Mouse (Mus musculus): ENCODE measurements around the gene Senp6. TPM values are rescaled to one million over a fixed set of nuclear protein-coding genes. Genes with fewer than 3 reads are reported as not detected.
"Not testable (repeated sequence)": the region's sequence is repeated elsewhere in the genome, so short reads cannot be mapped to it uniquely, and the experiment has no call there.

Gene Senp6
- polyA plus RNA-seq, 1 experiment, result 66.5 TPM

DNA sequence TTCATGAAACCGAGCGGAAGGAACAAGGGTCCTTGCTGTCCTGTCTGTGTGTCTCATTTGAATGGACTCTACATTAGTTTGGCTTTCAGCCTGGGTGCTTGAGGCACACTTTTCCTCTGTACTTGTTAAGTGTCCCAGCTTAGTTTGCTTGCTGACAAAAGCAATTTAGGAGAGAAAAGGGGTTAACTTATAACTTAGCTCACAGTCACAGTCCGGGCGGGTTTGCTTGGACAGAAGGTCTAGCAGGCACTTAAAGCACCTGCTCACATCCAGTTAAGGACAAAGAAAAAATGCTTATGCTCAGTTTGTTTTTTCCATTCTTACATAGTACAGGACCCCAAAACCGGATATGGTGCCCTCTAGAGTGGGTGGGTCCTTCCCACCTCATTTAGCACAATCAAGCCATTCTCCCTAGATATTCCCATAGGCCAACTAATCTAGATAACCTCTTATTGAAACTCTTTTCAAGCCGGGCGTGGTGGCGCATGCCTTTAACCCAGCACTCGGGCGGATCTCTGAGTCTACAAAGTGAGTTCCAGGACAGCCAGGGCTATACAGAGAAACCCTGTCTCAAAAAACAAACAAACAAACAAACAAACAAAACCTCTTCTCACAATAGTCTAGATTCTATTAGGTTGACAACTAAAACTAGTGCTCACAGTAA is 17.9 kb downstream of the Senp6 start:
- peak; percentile 41 for DNase-seq (ENCODE audit: low read depth)
- no peak for TF ChIP-seq POLR2A (IDR thresholded peaks at IDR 0.05; ENCODE audit: borderline replicate concordance, extremely low read depth, insufficient read depth, insufficient read length, poor library complexity, severe bottlenecking)
- TF ChIP-seq CTCF (IDR thresholded peaks at IDR 0.05; ENCODE audit: borderline replicate concordance, extremely low read depth, insufficient read depth, insufficient read length), result no peak

DNA sequence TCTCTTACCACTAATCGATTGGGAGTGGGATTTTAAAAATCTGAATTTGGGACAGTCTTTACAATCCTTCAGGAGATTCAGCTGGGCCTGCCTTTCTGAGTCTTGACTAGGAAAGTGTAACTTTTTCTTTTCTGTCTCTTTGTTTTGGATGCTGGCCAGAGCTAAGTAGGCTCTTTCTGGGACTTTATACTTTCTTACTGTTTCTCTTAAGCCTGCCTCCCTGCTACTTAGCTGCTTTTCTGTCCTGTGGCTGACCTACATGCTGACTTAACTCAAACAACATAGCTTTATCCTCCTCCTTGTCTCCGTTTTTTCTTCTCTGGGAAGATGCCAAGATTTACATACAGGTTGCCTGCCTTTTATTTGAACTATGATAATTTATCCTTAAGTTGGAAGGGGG is 19.0 kb downstream of the Senp6 start:
- DNase-seq (ENCODE audit: low read depth), result peak; percentile 32
- TF ChIP-seq CTCF (IDR thresholded peaks at IDR 0.05; ENCODE audit: borderline replicate concordance, extremely low read depth, insufficient read depth, insufficient read length) (no peak), POLR2A (IDR thresholded peaks at IDR 0.05; ENCODE audit: borderline replicate concordance, extremely low read depth, insufficient read depth, insufficient read length, poor library complexity, severe bottlenecking) (no peak)

DNA sequence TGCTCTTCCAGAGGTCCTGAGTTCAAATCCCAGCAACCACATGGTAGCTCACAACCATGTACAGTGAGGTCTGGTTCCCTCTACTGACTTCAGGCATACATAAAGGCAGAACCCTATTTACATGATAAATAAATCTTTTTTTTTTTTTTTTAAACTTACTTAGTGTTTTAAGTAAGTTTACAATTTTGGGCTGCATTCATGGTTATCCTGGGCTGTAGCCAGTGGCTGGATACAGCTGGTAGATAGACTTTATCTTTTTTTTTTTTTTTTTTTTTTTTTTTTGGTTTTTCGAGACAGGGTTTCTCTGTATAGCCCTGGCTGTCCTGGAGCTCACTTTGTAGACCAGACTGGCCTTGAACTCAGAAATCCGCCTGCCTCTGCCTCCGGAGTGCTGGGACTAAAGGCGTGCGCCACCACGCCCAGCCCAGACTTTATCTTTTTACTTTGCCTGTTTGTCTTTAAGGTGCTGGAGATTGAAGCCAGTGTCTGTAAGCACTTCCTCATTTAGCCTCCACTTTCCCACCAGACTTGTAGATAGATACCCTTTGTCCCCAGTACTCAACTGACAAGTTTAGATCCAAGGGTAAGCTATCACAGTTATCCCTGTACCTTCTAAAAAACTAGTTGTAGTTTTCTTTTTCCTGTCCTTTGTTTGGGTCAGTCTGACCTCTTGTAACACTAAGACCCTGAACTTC is 19.7 kb downstream of the Senp6 start:
- not testable (repeated sequence) for DNase-seq (ENCODE audit: low read depth)

DNA sequence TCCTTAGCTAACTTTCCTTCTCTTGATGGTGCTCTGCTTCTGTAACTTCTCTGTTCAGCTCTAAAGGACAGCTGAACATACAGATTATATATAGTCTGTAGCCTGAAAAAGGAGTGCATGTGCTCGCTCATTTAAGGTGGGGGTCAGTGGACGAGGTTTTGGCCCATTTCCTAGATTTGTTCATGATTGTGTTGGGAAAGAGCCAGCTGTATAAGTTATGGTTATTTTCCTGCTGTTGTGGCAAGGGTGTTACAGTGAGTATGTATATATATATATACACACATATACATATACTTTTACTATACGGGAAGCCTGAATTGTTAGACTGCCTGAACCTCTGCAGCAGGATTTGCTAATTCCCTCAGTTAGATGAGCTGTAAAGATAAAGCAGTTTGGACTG is 22.7 kb downstream of the Senp6 start:
- DNase-seq (ENCODE audit: low read depth), result no peak
- TF ChIP-seq CTCF (IDR thresholded peaks at IDR 0.05; ENCODE audit: borderline replicate concordance, extremely low read depth, insufficient read depth, insufficient read length) (no peak), POLR2A (IDR thresholded peaks at IDR 0.05; ENCODE audit: borderline replicate concordance, extremely low read depth, insufficient read depth, insufficient read length, poor library complexity, severe bottlenecking) (no peak)

DNA sequence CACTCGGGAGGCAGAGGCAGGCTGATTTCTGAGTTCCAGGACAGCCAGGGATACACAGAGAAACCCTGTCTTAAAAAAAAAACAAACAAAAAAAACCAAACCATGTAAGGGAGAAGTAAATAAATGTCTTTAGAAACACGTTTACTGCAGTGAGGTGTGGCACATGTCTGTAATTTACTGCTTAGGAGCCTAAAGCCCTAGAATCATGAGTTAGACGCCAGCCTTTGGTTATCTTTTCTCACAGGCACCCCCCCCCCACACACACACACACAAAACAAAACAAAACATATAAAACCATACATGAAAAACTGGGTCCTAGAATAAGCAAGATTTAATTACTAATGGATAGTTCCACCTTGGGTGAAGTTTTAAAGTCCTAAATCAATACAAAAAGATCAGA is 29.6 kb downstream of the Senp6 start:
- DNase-seq (ENCODE audit: low read depth), result no peak
- TF ChIP-seq POLR2A (IDR thresholded peaks at IDR 0.05; ENCODE audit: borderline replicate concordance, extremely low read depth, insufficient read depth, insufficient read length, poor library complexity, severe bottlenecking) (no peak), CTCF (IDR thresholded peaks at IDR 0.05; ENCODE audit: borderline replicate concordance, extremely low read depth, insufficient read depth, insufficient read length) (no peak)

DNA sequence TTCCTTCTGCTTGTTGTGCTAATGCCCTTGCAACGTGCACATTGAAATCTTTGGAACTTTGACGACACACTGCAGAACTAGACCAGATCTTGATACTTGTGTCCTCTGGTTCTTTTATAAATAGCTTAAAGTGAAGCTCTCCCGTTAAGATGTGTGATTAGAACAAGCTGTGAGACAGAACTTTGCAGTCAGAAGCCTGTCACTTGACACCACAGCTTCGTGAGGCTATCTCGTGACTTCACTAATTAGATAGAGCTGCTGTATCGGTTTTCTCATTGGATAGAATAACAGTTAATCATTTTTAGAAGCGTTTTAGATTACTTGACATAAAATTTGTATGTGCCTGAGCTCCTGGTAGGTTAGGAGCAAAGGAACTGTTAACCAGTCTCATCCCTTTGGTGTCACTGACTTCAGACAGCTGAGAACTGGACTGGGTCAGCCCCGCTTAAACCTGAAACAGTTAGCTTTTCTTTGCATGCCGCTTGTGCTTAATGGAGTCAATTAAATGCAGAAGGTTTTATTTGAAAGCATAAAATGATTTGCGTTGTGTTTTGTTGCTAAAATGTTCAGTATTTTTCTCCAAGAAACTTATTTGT is 79.4 kb downstream of the Senp6 start:
- TF ChIP-seq POLR2A (IDR thresholded peaks at IDR 0.05; ENCODE audit: borderline replicate concordance, extremely low read depth, insufficient read depth, insufficient read length, poor library complexity, severe bottlenecking) (no peak), CTCF (IDR thresholded peaks at IDR 0.05; ENCODE audit: borderline replicate concordance, extremely low read depth, insufficient read depth, insufficient read length) (no peak)
- DNase-seq (ENCODE audit: low read depth), result no peak

DNA sequence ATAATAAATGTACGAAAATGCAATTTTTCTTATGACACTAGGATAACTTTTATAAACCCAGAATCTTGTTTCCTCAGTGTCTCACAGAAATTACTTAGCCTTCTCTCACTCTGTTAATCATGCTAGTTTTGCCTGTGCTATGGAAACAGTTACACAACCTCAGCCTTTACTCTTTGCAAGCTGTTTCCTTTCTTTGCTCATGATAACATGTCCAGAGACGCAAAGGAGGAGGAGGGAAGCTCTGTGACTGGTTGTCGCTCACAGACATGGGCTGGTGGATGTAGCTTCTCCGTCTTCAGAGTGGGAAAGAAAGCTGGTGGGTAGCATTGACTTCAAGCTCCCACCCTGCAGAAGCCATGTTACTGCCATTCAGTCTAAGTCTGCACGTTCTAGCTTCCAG is 82.9 kb downstream of the Senp6 start:
- DNase-seq (ENCODE audit: low read depth), result no peak
- TF ChIP-seq POLR2A (IDR thresholded peaks at IDR 0.05; ENCODE audit: borderline replicate concordance, extremely low read depth, insufficient read depth, insufficient read length, poor library complexity, severe bottlenecking) (no peak), CTCF (IDR thresholded peaks at IDR 0.05; ENCODE audit: borderline replicate concordance, extremely low read depth, insufficient read depth, insufficient read length) (no peak)

DNA sequence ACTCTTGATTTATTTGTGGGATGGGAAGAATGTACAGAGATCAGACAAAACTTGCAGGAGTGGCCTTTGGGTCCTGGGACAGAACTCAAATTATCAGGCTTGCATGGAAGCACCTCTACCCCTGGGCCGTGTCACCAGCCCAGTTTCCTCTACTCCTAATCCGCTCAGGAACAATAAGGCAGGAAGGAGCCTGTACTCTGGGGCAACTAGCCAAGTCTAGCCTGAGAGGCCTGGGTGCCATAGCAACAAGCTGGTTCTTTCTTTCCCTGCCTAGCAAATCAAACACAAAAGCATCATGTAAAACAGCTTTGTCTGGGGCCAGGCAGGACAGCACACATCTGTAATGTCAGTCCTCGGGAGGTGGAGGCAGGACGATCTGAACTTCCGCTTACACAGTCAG is 88.6 kb downstream of the Senp6 start:
- peak; percentile 94 for DNase-seq (ENCODE audit: low read depth)
- no peak for TF ChIP-seq POLR2A (IDR thresholded peaks at IDR 0.05; ENCODE audit: borderline replicate concordance, extremely low read depth, insufficient read depth, insufficient read length, poor library complexity, severe bottlenecking)
- TF ChIP-seq CTCF (IDR thresholded peaks at IDR 0.05; ENCODE audit: borderline replicate concordance, extremely low read depth, insufficient read depth, insufficient read length), result no peak

DNA sequence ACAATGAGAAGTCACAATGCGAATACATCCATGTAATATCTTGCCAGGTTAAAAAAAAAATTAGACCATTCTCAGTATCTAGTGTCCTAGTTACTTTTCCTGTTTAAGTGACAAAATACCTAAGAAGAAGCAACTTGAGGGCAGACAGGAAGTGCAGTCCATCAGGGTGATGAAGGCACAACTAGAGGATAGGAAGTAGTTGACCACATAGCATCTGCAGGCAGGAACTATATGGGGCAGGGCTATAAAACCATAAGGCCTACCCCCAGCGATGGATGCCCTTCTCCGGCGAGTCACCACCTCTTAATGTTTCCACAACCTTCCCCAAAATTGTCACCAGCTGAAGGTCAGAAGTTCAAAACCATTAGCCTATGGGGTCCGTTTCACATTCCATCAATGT is 90.1 kb downstream of the Senp6 start:
- no peak for DNase-seq (ENCODE audit: low read depth)
- TF ChIP-seq CTCF (IDR thresholded peaks at IDR 0.05; ENCODE audit: borderline replicate concordance, extremely low read depth, insufficient read depth, insufficient read length) (no peak), POLR2A (IDR thresholded peaks at IDR 0.05; ENCODE audit: borderline replicate concordance, extremely low read depth, insufficient read depth, insufficient read length, poor library complexity, severe bottlenecking) (no peak)

DNA sequence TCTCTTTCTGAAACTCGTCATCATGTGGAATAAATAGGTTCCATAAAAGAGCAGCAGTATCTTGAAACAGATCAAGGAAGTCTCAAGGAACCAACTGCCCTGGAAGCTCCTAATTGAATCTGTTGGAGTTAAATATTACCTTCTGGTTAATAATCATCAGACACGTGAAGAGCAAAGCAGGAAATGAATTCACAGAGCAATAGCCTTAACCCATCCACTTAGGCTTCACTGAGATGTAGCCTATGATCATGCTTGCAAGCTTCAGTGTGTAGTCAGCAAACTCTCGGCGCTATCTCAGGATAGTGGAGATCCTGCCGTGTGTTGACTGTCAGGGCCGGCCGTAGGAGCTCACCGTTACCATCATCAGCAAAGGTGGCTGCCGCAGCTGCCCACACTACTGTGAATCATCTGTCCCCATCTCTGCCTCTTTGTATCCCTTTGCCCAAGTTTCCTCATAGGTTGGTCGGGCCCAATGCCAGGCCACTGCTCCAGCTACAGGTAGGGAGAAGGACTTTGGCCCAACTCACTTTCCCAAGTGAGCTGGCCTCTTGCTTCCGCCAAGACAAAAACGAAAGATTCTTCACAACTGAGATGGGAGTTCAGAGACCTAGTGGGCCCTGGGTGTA is 91.2 kb downstream of the Senp6 start:
- no peak for DNase-seq (ENCODE audit: low read depth)
- TF ChIP-seq POLR2A (IDR thresholded peaks at IDR 0.05; ENCODE audit: borderline replicate concordance, extremely low read depth, insufficient read depth, insufficient read length, poor library complexity, severe bottlenecking), result no peak

DNA sequence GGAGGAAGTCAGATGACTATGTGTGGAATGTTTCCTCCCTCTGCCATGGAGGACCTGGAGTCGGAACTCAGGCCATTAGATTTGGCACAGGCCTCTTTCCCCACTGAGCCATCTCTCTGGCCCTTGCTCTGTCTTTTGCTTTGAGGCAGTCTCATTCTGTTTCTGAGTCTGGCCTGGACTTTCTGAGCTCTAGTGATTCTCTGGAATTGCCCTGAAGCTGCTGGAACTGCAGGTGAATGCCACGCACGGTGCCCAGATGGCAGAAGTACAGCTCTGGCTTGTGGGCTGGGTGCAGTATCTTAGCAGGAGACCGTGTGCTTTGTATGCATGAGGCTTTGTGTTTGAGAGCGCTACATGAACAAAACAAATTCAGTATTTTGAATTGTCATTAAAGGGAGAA is 92.2 kb downstream of the Senp6 start:
- no peak for DNase-seq (ENCODE audit: low read depth)
- TF ChIP-seq POLR2A (IDR thresholded peaks at IDR 0.05; ENCODE audit: borderline replicate concordance, extremely low read depth, insufficient read depth, insufficient read length, poor library complexity, severe bottlenecking) (no peak), CTCF (IDR thresholded peaks at IDR 0.05; ENCODE audit: borderline replicate concordance, extremely low read depth, insufficient read depth, insufficient read length) (no peak)

DNA sequence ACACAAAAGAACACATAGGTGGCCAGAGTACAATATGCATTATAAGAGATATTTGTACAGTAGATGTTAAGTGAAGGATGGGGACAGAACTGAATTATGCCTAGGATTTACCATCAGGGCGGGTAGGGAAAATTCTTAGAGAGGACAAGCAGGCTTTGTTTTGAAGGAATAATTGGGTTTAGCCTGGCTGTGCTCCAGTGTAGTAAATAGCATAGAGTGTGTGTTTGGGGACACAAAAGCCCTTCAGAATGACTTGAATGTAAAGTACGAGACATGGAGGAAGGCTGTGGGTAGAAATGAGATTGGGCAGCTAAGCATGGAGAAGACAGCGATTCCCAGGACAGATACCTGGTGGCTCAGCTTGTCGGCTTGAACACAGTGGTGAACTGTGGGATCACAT is 94.7 kb downstream of the Senp6 start:
- TF ChIP-seq POLR2A (IDR thresholded peaks at IDR 0.05; ENCODE audit: borderline replicate concordance, extremely low read depth, insufficient read depth, insufficient read length, poor library complexity, severe bottlenecking), result no peak
- TF ChIP-seq CTCF (IDR thresholded peaks at IDR 0.05; ENCODE audit: borderline replicate concordance, extremely low read depth, insufficient read depth, insufficient read length), result no peak
- peak; percentile 87 for DNase-seq (ENCODE audit: low read depth)

Data from brain, embryonic 14.5 days (tissue).